Mouse (Mus musculus) liver, embryonic 16.5 days (tissue): ENCODE measurements around the gene Ncl. TPM values are rescaled to one million over a fixed set of nuclear protein-coding genes. Genes with fewer than 3 reads are reported as not detected.

Source experiments
- ATAC-seq: fragments of 200-750 bp; cut with Nextera tagmentation; 2 replicates; pipeline ENCODE4 v1.8.0; 2017; ENCODE audit warnings: low read depth, mild to moderate bottlenecking, moderate number of reproducible peaks, moderate library complexity
- H3K27ac ChIP-seq: fragments of 300-500 bp; sonication (generic); 2 replicates; pipeline ENCODE4 v1.5.1; 2014; ENCODE audit warnings: mild to moderate bottlenecking, low read length
- H3K27me3 ChIP-seq: fragments of 300-500 bp; sonication (generic); 2 replicates; pipeline ENCODE4 v1.6.1; 2014; ENCODE audit warnings: low read depth, low read length, mixed read lengths; ENCODE audit not compliant: control insufficient read depth, insufficient read depth
- H3K36me3 ChIP-seq: fragments of 300-500 bp; sonication (generic); 2 replicates; pipeline ENCODE4 v1.6.1; 2014; ENCODE audit warnings: mild to moderate bottlenecking; ENCODE audit not compliant: control insufficient read depth, insufficient read depth
- H3K4me1 ChIP-seq: fragments of 300-500 bp; sonication (generic); 2 replicates; pipeline ENCODE4 v1.6.1; 2014; ENCODE audit warnings: low read depth, low read length, mixed read lengths; ENCODE audit not compliant: control insufficient read depth
- H3K4me2 ChIP-seq: fragments of 300-500 bp; sonication (generic); 2 replicates; pipeline ENCODE4 v1.6.1; 2014; ENCODE audit warnings: low read depth, low read length, mixed read lengths
- H3K4me3 ChIP-seq: fragments of 300-500 bp; sonication (generic); 2 replicates; pipeline ENCODE4 v1.5.1; 2014; ENCODE audit warnings: low read depth, mild to moderate bottlenecking, low read length
- H3K9ac ChIP-seq: fragments of 300-500 bp; sonication (generic); 2 replicates; pipeline ENCODE4 v1.6.1; 2014; ENCODE audit warnings: low read depth, low read length
- H3K9me3 ChIP-seq: fragments of 300-500 bp; sonication (generic); replicated peaks from 2 replicates; pipeline ENCODE4 v1.6.1; 2016; ENCODE audit warnings: low read length; ENCODE audit not compliant: control insufficient read depth
- WGBS: fragments of 180-500 bp; shearing (Covaris S2); extraction: QIAGEN DNeasy Blood & Tissue Kit; methylation state at CpG from one replicate; pipeline ENCODE4 v1.1.7; 2014; ENCODE audit not compliant: insufficient replicate concordance; 5-methylcytosine and 5-hydroxymethylcytosine counted together
- microRNA-seq: library from miRNA; unstranded; fragments of <30 nt; microRNA quantifications from one replicate; pipeline ENCODE4, GENCODE M21; 2016
- polyA plus RNA-seq: library from polyadenylated mRNA; unstranded; fragments of >200 nt; fragmentation: Nextera tagmentation; extraction: Ambion mirVana; gene quantifications from 2 replicates; pipeline ENCODE4 v1.2.1, GENCODE M21; 2015

Ncl gene
- polyA plus RNA-seq, 1 experiment from 2014 or later: 175 TPM

DNA sequence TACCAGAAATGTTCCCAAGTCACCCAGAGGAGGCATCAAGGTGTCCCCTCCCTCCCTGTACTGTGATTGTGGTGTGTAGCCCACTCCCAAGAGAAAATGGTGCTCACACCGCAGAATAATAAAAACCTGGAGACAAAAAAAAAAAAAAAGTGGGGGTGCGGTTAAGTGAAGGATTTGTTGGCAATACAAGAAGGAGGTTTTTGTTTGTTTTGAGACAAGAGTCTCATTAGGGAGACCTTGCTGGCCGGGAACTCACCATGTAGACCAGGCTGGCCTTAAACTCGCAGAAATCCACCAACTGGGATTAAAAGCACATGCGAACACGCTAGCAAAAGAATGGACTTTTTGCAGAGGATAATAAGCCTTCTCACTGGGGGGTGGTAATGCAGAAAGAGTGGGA, 56.7 kb downstream of the Ncl start, which contains the start of gene B3gnt7:
TSS of gene B3gnt7 (plus strand) at position 301 of the 400 bp plus-strand sequence.
- H3K4me2 ChIP-seq: peak within 1 kb of the TSS; percentile 75
- H3K27ac ChIP-seq: no peak within 1 kb of the TSS
- no peaks in the 10 kb centered on the region for H3K9me3 ChIP-seq
- H3K27me3 ChIP-seq: peaks cover 32% of the 10 kb centered on the region
- peak within 1 kb of the TSS; percentile 58 for H3K4me3 ChIP-seq
- WGBS: 55% methylated on average over 6 of the region's 6 CpGs
- H3K4me1 ChIP-seq: peaks cover 13% of the 10 kb centered on the region
- no peaks in the 10 kb centered on the region for H3K36me3 ChIP-seq
- H3K9ac ChIP-seq: peak within 1 kb of the TSS; percentile 38
- no peak for ATAC-seq

GRCm38 (mm10) chr1:86301221-86302091, 57.7 kb downstream of the Ncl start:
- Histone ChIP-seq H3K27me3 (peaks cover 32% of the 10 kb centered on the region), H3K9ac (no peak overlapping the region), H3K4me3 (no peak overlapping the region), H3K4me1 (peaks cover 13% of the 10 kb centered on the region), H3K4me2 (no peak overlapping the region), H3K27ac (no peak overlapping the region), H3K36me3 (no peaks in the 10 kb centered on the region), H3K9me3 (no peaks in the 10 kb centered on the region)
- 37% methylated on average over 6 of the region's 6 CpGs for WGBS
- ATAC-seq: no peak

DNA sequence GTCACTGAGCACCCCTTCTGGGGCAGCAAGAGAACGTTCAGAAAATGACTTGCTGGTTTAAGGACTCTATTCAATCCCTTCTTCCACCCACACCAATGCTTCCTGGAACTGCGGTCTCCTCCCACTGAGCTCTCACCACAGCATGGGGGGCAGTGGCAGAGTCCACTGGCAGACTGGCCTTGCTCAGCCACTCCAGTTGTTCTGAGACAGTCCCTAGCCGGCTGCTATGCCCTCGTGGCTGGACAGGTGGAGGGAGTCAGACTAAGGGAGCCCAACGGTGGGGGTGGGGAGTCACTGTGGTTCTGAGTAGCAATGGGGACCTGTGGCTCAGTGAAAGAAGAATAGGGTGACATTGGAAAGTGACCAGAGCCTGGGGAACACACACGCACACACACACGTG, 58.5 kb downstream of the Ncl start:
- Histone ChIP-seq H3K36me3 (no peaks in the 10 kb centered on the region), H3K27ac (no peak overlapping the region), H3K9me3 (no peaks in the 10 kb centered on the region), H3K4me1 (peaks cover 13% of the 10 kb centered on the region), H3K27me3 (peaks cover 32% of the 10 kb centered on the region), H3K4me2 (no peak overlapping the region), H3K4me3 (no peak overlapping the region), H3K9ac (no peak overlapping the region)
- 27% methylated on average over 7 of the region's 7 CpGs for WGBS
- ATAC-seq: no peak

DNA sequence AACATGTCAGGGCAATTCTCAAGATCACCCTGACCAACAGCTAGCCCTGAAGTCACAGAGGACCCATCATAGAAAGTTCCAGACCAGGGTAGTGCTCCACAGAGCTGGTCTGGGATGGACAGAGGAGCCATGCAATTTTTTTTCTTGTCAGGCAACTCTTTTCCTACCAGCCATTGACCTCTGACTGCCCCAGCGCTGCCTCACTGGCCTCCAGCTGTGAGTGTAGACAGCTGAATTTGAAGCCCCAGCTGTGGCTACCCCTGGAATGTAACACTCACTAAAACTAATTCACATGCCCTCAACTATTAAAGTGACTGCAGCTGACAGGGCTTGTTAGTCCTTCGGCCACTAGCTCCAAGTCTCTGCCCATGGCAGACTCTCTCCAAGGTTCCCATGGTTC, 59.1 kb downstream of the Ncl start:
- H3K27ac ChIP-seq: no peak overlapping the region
- H3K4me3 ChIP-seq: no peak overlapping the region
- no peak overlapping the region for H3K4me2 ChIP-seq
- 68% methylated on average over 2 of the region's 2 CpGs for WGBS
- no peaks in the 10 kb centered on the region for H3K36me3 ChIP-seq
- ATAC-seq: no peak
- H3K9me3 ChIP-seq: no peaks in the 10 kb centered on the region
- H3K27me3 ChIP-seq: peaks cover 31% of the 10 kb centered on the region
- H3K9ac ChIP-seq: no peak overlapping the region
- peaks cover 13% of the 10 kb centered on the region for H3K4me1 ChIP-seq

Small RNA genes within 50 kb of the gene (microRNA-seq; reads per million reads assigned to microRNA genes)
- 37.7 reads per million, percentile 44 among the genes with 10 or more reads in this experiment for gene mmu-mir-3535

Other genes with a start within 250 kb of the Ncl start
- 0.06 and 0.18 TPM in 2 replicates for gene Htr2b, start 247.4 kb downstream of the Ncl start, polyA plus RNA-seq
- 0.14 TPM in 1 of 2 replicates, not detected in the other for gene Gm21972, start 225.8 kb downstream of the Ncl start, polyA plus RNA-seq
- gene Armc9, start 204.6 kb downstream of the Ncl start, polyA plus RNA-seq: 8.4 and 10.6 TPM in 2 replicates
- 0.65 and 0.68 TPM in 2 replicates for gene B3gnt7, start 56.6 kb downstream of the Ncl start, polyA plus RNA-seq
- gene Nmur1, start 66.8 kb upstream of the Ncl start, polyA plus RNA-seq: not detected in 2 replicates
- gene Tex44, start 66.9 kb upstream of the Ncl start, polyA plus RNA-seq: not detected in 2 replicates
- 500 and 746 TPM in 2 replicates for gene Ptma, start 167.3 kb upstream of the Ncl start, polyA plus RNA-seq
- 20.2 and 21.7 TPM in 2 replicates for gene Pde6d, start 223.2 kb upstream of the Ncl start, polyA plus RNA-seq
- 11.6 and 11.8 TPM in 2 replicates for gene Cops7b, start 223.5 kb upstream of the Ncl start, polyA plus RNA-seq